Mouse (Mus musculus): ENCODE results near the gene Prkce. TPM values are rescaled to one million over a fixed set of nuclear protein-coding genes. Genes with fewer than 3 reads are reported as not detected.

Gene Prkce
- 10 to 100 TPM; 14.4 to 21.0 TPM for total RNA-seq (2023)

GRCm38 (mm10) chr17:86167320-86168230 lies at the start of gene Prkce:
Prkce (plus strand) TSS chr17:86167785.

GRCm38 (mm10) chr17:86145079-86145951 lies 22.3 kb upstream of the Prkce start, which contains the start of gene Srbd1:
Srbd1 (minus strand) TSS chr17:86145175.

GRCm38 (mm10) chr17:86505183-86505631 lies 337.6 kb downstream of the Prkce start, which contains the start of gene Gm10309:
Gm10309 (minus strand) TSS chr17:86505232.

Other genes with a start within 250 kb of the Prkce start
- gene Srbd1, start 22.6 kb upstream of the Prkce start, total RNA-seq (2023), result 10 to 100 TPM; 14.8 to 15.8 TPM

Measured in neutrophil, adult 59 days (primary cell).